Mouse (Mus musculus): Measurements from ENCODE around the gene Slc25a17.

Slc25a17 gene

GRCm38 (mm10) chr15:81352638-81353037, 8.0 kb downstream of the Slc25a17 start:
- DNase-seq = no peak

- DNase-seq = no peak
Observed at GRCm38 (mm10) chr15:81350401-81350800, 10.2 kb downstream of the Slc25a17 start.

DNA sequence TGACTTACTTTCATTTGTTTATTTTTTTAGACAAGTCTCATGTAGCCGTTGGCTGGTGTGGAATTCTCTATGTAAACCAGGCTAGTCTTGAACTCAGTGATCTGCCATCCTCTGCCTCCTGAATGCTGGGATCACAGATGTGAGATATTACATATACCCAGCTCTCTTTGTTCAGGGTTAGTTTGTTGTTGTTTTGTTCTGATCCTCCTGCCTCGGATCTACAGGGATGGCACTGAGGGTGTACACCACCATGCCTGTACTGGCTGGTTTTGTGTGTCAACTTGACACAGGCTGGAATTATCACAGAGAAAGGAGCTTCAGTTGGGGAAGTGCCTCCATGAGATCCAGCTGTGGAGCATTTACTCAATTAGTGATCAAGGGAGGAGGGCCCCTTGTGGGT, 12.2 kb downstream of the Slc25a17 start:
- no peak for DNase-seq

GRCm38 (mm10) chr15:81347466-81347865, 13.1 kb downstream of the Slc25a17 start:
- no peak for DNase-seq

DNA sequence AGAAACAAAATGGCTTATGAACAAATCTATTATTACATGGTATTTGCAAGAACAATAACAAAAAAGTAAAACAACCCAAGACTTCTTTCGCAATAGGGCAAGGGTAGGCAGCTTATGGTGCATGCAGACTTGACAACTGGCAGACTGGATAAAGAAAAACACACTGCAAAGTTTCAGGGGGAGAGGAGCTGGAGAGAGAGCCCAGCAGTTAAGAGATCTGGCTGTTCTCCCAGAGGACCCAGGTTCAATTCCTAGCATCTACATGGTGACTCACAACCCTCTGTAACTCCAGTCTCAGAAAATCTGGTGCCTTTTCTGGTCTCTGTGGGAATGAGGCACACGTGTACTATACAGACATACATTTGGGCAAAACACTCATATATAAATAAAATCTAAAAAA, 19.2 kb downstream of the Slc25a17 start:
- no peak for DNase-seq

DNA sequence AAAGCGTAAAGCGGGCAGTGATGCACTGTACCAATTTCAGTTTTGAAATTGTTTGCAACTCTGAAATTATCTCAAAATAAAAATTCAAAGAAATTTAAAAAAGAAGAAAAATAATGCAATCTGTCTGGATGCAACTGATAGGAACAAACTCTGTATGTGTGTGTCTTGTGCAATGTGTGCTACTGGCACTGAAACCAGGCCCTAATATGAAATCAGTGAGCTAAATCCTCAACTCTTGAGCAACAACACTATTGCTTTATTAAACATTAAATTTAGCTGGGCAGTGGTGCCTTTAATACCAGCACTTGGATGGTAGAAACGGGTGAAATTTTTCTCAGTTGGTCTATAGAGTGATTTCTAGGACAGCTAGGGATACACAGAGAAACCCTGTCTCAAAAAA, 21.5 kb downstream of the Slc25a17 start:
- DNase-seq = no peak

GRCm38 (mm10) chr15:81336466-81336865, 24.1 kb downstream of the Slc25a17 start:
- DNase-seq = no peak

DNA sequence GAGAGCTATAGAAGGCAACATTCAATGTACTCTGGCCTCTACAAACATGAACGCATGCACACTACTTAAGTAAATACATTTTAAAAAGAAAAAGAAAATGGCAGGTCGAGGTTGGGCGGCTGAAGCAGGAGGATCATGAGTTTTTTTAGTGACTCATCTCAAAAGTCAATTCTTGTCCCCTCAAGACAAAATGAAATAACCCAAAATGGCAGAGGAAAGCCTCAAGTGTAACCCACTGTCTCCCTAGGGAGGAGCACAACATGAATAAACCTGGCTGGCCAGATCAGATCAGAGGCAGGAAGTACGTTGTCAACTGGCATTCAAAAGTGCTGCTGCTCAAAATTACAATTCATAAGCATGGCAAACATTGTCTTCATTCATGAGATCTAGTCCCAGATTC, 28.1 kb downstream of the Slc25a17 start:
- no peak for DNase-seq

GRCm38 (mm10) chr15:81330816-81331433, 29.7 kb downstream of the Slc25a17 start:
- no peak for DNase-seq

GRCm38 (mm10) chr15:81329721-81330369, 30.8 kb downstream of the Slc25a17 start:
- DNase-seq = no peak

- DNase-seq = no peak
Observed at GRCm38 (mm10) chr15:81327501-81327900, 33.1 kb downstream of the Slc25a17 start.

DNA sequence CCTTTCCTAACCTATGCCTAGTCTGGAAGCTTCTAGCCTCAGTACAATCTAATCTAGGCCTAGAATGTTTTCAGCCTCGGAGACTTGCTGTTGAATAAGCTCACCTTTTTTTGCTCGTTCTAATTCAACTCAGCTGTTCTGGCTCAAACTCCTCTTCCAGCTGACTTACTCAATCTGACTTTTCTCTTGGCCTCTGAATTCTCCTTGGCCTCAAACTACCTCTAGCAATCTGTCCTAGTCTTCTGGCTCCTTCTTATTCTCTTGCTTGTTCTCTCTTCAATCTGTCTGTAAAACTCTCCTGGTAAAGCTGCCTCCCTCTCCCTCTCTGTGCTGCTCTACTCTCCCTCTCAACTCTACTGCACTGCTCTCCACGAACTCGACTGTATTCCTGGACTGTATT, 35.6 kb downstream of the Slc25a17 start:
- no peak for DNase-seq

- DNase-seq = no peak
Observed at GRCm38 (mm10) chr15:81320137-81320536, 40.5 kb downstream of the Slc25a17 start.

- DNase-seq = no peak
Observed at GRCm38 (mm10) chr15:81319462-81319861, 41.1 kb downstream of the Slc25a17 start.

DNA sequence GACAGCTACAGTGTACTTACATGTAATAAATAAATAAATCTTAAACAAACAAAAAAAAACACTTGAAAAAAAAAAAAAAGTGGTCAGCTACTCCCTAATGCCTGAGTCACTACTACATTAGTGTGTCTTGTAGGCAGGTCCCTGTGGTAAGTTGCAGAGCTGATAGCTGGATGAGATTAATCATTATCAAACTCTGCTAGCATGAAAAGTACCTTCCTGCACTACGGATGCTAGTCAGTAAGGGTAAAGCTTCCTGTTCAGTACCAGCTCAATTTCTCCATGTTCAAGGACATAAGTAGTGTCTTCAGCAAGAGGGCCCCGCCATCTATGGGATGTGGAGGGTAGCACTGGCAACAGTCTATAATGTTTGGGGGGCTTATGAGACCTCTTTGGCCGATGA, 46.7 kb downstream of the Slc25a17 start:
- DNase-seq = no peak

DNA sequence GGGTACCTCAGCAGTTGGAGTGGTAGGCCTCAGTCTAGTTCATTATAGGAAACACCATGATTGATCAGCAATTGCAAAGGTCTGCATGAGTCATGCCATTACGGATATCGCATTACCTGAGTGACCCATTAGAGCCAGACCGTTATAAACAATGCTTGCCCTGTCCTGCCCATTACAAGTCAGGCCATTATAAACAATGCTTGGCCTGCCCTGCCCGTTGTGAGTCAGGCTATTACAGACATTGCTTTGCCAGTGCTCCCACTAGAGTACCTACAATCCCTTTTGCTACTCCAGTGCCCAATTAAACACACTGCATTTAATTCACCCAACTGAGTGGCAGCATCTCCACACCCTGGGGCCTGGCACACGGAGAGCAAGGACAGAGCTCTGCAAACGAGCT, 49.6 kb downstream of the Slc25a17 start:
- no peak for DNase-seq

DNA sequence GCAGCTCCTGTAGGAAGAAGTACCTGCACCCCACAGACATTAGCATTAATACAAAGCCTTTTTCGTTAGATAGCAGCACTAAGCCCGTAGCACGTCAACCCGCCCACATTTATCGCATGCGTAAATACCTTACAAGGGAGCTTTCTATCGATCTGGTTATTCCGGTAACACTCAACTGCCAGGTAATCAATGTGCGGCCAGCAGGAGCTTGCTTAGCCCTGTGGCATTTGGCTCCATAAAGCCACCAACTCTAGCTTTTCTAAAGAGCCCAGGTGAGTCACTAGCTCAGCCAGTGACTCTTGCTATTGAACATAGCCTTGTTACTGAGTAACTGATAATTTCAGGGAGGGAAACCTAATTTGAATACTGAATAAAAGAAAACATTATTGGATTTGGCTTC, 50.3 kb downstream of the Slc25a17 start:
- no peak for DNase-seq

DNA sequence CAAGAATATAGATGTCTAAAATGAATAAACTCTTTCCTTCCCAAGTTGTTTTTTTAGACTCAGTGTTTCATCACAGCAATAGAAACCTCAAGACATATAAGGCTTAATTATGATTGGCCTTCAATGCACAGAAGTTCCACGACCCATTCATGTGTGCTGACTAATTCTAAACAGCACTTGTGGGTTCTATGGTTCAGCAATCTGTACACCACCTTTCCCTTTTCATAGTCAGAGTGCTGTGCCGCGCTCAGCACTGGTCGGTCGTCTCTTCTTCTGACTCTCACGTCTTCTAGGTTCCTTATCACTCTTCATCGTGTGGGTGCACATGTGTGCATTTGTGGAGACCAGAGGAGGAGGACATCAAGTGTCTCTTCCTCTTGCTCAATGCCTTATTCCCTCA, 52.6 kb downstream of the Slc25a17 start:
- DNase-seq = no peak

DNA sequence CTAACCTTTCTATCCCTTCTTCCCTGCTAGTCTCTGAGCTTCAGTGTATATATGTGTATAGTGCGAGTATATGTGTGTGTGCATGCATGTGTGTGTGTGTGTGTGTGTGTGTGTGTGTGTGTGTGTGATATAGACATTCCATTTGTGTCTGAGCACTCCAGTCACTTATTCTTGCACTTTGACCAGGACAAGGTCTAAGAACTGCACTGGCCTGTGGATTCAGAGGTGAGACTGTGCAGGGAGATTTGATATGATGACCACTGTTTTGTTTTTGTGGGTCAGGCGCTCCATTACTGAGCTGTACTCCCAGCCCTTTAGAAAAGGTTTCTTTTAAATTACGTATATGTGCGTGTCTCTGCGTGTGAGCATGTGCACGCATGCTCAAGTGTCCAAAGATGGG, 54.1 kb downstream of the Slc25a17 start:
- no peak for DNase-seq

DNA sequence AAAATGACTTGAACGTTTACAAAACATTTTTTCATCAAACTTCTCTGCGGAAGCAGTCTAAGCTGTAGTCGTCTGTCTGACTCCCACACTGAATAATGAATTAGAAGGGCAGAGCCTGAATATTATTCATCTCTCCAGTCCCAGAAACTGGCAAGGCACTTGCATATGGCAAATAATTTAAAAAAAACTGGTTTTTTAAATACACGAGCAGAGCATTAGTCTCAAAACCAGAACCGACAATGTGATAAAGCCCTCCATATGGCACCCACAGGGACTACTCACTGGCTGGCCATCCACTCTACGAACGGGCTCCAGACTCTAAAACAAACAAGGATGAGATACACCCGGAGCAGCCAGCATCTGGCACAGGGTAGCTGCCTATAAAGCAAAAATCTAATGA, 55.6 kb downstream of the Slc25a17 start:
- DNase-seq = no peak

DNA sequence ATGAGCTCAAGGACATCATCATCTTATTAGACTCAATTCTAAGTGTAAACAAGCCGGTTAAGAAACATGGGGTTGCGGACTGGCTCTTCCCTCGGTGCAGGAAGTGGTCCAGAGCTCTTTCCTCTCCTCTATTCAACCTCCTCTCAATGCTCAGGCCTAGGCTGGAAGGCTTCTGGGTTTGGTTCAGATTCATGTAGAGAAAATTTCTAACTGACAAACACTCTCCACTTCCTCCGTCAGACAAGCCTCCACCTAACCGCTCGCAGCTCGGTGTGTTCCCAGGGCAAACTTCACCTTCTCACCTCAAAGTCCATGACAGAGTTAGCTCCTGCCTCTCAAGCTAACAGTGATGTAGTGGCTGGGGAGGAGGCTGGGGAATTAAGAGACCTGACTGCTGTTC, 56.6 kb downstream of the Slc25a17 start:
- no peak for DNase-seq

- no peak for DNase-seq
Observed at GRCm38 (mm10) chr15:81302151-81302808, 58.3 kb downstream of the Slc25a17 start.

DNA sequence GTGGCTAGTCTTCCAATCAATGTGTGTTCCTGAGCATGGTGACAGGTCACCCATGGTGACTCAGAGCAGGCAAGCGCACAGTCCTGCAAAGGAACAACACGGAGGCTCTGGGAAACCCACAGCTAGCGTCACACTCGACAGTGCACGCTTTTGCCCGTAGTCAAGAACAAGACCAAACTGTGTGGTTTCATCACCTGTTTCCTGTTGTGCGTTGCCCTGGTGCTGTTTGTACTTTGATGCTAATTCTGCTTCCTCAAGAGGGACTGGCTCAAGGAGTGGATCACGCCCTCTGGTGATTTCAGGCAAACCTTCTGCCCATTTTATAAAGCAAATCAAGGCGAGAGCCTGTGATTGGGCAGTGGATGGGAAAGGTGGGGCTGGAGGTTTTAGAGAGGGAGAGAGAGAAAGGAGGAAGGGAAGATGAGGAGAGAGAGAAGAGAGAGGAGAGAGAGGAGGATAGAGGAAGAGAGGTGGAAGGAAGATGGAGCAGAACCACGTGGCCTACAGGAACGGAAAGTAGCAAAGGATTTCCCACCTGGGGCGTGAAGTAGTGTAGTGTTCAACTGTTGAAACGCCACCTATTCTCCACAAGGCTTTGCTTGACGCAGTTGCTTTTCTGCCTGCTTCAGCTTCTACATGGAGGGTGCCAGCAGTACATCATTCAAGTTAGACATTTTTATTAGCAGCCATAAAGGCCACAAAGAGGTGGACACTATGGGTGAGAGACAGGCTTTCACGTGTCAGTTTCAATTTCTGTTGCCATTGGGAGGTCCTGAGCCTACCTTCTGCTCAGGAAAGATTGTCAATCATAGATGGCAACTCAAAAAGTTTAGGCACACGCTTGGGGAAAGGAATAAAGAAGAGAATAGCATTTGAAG, 59.2 kb downstream of the Slc25a17 start:
- no peak for DNase-seq
